Mouse (Mus musculus) heart, embryonic 15.5 days (tissue): Measurements from ENCODE around the gene Olfr138. TPM values are rescaled to one million over a fixed set of nuclear protein-coding genes. Genes with fewer than 3 reads are reported as not detected.

Experiments
- ATAC-seq: fragments of 200-750 bp; cut with Nextera tagmentation; replicated peaks from 2 replicates; pipeline ENCODE4 v1.8.0; 2017; ENCODE audit warnings: low read depth, moderate TSS enrichment; ENCODE audit not compliant: insufficient number of reproducible peaks, insufficient read depth, low FRiP score
- H3K27ac ChIP-seq: fragments of 300-500 bp; sonication (generic); 2 replicates; pipeline ENCODE4 v1.5.1; 2015; ENCODE audit warnings: mild to moderate bottlenecking, inconsistent platforms
- H3K27me3 ChIP-seq: fragments of 300-500 bp; sonication (generic); 2 replicates; pipeline ENCODE4 v1.6.1; 2015; ENCODE audit warnings: inconsistent platforms
- H3K36me3 ChIP-seq: fragments of 300-500 bp; sonication (generic); 2 replicates; pipeline ENCODE4 v1.6.1; 2015; ENCODE audit warnings: mild to moderate bottlenecking, inconsistent platforms
- H3K4me1 ChIP-seq: fragments of 300-500 bp; sonication (generic); replicated peaks from 2 replicates; pipeline ENCODE4 v1.6.1; 2015; ENCODE audit warnings: inconsistent platforms
- H3K4me2 ChIP-seq: fragments of 300-500 bp; sonication (generic); 2 replicates; pipeline ENCODE4 v1.6.1; 2015; ENCODE audit warnings: inconsistent platforms, mild to moderate bottlenecking, moderate library complexity
- H3K4me3 ChIP-seq: fragments of 300-500 bp; sonication (generic); 2 replicates; pipeline ENCODE4 v1.5.1; 2015; ENCODE audit warnings: mild to moderate bottlenecking, inconsistent platforms
- H3K9ac ChIP-seq: fragments of 300-500 bp; sonication (generic); 2 replicates; pipeline ENCODE4 v1.6.1; 2015; ENCODE audit warnings: mild to moderate bottlenecking, inconsistent platforms
- H3K9me3 ChIP-seq: fragments of 300-500 bp; sonication (generic); replicated peaks from 2 replicates; pipeline ENCODE4 v1.6.1; 2016; ENCODE audit warnings: inconsistent platforms
- WGBS: fragments of 180-500 bp; shearing (Covaris S2); methylation state at CpG from one replicate; pipeline ENCODE4 v1.1.7; 2015; ENCODE audit warnings: mixed read lengths; 5-methylcytosine and 5-hydroxymethylcytosine counted together
- polyA plus RNA-seq: library from polyadenylated mRNA; unstranded; fragments of >200 nt; fragmentation: Nextera tagmentation; extraction: Ambion mirVana; gene quantifications from 2 replicates; pipeline ENCODE4 v1.2.1, GENCODE M21; 2015

Olfr138 gene
- polyA plus RNA-seq = not detected in 2 replicates

- H3K4me1 ChIP-seq = no peaks in the 10 kb centered on the region
- no peak within 1 kb of the TSS for H3K9ac ChIP-seq
- no peaks in the 10 kb centered on the region for H3K27me3 ChIP-seq
- H3K9me3 ChIP-seq = no peaks in the 10 kb centered on the region
- no peaks in the 10 kb centered on the region for H3K36me3 ChIP-seq
- ATAC-seq = no peak
- no peak within 1 kb of the TSS for H3K4me3 ChIP-seq
- no peak within 1 kb of the TSS for H3K27ac ChIP-seq
- H3K4me2 ChIP-seq = no peak within 1 kb of the TSS
- WGBS = 48% methylated on average over 1 of the region's 1 CpGs
These were observed at the start of gene Olfr138 for GRCm38 (mm10) chr17:38260735-38261134. Gene Olfr138 (plus strand): TSS chr17:38261035.

- ATAC-seq = no peak
- Histone ChIP-seq H3K9me3 (no peaks in the 10 kb centered on the region; the same call in 1 of the 2 replicates), H3K27ac (no peak within 1 kb of the TSS), H3K4me2 (no peak within 1 kb of the TSS), H3K9ac (no peak within 1 kb of the TSS), H3K36me3 (no peaks in the 10 kb centered on the region), H3K27me3 (no peaks in the 10 kb centered on the region), H3K4me1 (no peaks in the 10 kb centered on the region), H3K4me3 (no peak within 1 kb of the TSS)
These were observed 46.6 kb downstream of the Olfr138 start, which contains the start of gene Olfr137 for GRCm38 (mm10) chr17:38307470-38307869. Gene Olfr137 (minus strand): TSS chr17:38307570.

Other genes with a start within 250 kb of the Olfr138 start
- gene Olfr129, start 201.0 kb upstream of the Olfr138 start, polyA plus RNA-seq = not detected in 2 replicates
- gene Olfr130, start 197.1 kb upstream of the Olfr138 start, polyA plus RNA-seq = not detected in 2 replicates
- gene Olfr131, start 172.3 kb upstream of the Olfr138 start, polyA plus RNA-seq = not detected in 2 replicates
- not detected in 2 replicates for gene Olfr132, start 126.5 kb upstream of the Olfr138 start, polyA plus RNA-seq
- gene Olfr133, start 115.8 kb upstream of the Olfr138 start, polyA plus RNA-seq = not detected in 2 replicates
- not detected in 2 replicates for gene Olfr134, start 89.6 kb upstream of the Olfr138 start, polyA plus RNA-seq
- gene Olfr135, start 56.7 kb upstream of the Olfr138 start, polyA plus RNA-seq = not detected in 2 replicates
- not detected in 2 replicates for gene Olfr137, start 46.5 kb downstream of the Olfr138 start, polyA plus RNA-seq
- not detected in 2 replicates for gene Olfr136, start 68.8 kb downstream of the Olfr138 start, polyA plus RNA-seq
- gene Esp36, start 159.2 kb downstream of the Olfr138 start, polyA plus RNA-seq = not detected in 2 replicates